Mouse (Mus musculus) retina, postnatal 1 day (tissue): Measurements from ENCODE around the gene Ndufv2.
"Not testable (repeated sequence)": the region's sequence is repeated elsewhere in the genome, so short reads cannot be mapped to it uniquely, and the experiment has no call there.

Experiments used
- DNase-seq: peaks from one replicate; pipeline ENCODE4 v3.0.0-alpha.2; 2012

Ndufv2 gene

DNA sequence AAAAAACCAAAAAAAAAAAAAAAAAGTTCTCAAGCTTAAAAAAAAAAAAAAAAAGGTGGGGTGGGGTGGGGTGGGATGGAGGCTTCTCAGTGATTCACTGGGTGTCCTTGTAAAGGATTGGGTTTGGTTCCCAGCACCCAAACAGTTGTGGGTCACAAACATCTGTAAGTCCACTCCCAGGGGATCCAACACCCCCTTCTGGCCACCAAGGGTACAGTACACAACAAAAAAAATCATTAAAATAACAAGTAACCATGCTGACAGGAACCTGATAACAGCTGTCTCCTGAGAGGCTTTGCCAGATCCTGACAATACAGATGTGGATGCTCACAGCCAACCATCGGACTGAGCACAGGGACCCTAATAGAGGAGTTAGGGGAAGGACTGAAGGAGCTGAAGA is 16.9 kb downstream of the Ndufv2 start:
- no peak for DNase-seq

DNA sequence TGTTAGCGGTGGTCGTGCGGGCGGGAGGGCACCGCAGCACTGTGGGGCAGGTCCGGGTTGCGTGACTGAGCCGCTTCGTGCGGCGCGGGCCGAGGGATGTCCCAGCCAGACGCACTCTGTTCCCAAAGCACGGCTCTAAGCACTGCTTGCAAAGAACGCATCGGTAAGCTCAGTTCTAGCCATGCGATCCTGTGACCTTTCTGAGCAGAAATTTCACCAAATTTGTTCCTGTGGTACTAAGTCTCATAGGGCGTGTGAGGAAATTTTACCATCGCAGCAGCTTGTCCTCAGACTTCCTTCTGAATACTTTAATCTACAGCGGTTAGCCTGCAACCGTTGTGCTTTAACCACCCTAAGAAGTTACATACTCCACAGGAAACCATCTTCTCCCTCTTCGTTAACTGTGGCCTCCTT is 23.9 kb downstream of the Ndufv2 start:
- DNase-seq = no peak

DNA sequence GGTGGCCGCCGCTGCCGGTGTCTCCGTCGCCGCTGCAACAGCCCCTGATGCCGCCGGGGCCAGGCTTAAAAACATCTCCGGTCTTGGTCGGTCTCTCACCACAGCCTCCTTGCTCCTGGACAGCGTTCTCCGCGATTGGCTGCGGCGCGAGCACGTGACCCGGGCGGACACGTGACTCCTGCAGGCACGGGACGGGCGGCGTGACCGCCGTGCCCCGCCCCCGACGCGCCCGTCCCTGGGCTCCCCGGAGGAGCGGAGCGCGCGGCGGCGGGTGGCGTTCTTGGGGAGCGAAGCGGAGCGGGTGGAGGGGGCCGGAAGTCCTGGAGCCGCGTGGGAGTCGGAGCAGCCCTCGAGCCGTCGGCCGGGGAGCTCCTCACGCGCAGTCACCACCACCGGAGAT is 24.4 kb downstream of the Ndufv2 start, which contains the start of gene Ankrd12:
Gene Ankrd12, minus strand, starts transcription at position 156 of the 400 bp plus-strand sequence.
- DNase-seq = peak; percentile 96

DNA sequence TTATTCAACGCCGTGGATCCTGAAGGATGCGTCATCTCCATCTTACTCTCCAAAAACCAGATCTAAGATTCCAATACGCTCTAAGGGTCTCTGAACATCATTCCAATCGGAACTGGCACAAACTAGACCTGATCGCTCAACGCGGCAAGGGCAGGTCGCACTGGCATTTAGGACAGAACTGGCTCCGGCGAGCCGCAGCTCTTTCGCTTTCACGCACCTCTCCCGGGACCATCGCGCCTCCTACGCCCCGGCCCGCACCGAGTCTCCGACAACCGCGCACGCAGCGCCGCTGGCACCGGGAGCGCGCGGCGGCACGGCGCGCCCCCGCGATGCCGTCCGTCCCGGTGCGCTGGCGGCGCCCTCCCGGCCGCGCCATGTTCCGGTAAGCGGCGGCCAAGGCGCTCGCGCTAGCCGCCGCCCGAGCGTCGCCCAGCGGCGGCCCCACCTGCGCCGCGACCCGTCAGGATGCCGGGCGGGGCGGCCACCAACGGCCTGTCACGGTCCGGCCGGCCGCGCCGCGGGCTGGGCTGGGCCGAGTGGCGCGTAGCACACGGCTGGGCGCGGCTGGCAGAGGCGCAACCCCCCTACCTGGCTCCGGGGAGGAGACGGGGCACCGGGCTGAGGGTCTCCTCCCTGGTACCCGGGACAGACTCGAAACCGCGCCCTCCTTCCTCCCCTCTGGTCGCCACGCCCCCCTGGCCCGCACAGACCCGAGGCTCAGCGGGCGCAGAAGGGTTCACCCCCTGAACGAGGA is 25.0 kb downstream of the Ndufv2 start:
- peak; percentile 54 for DNase-seq

DNA sequence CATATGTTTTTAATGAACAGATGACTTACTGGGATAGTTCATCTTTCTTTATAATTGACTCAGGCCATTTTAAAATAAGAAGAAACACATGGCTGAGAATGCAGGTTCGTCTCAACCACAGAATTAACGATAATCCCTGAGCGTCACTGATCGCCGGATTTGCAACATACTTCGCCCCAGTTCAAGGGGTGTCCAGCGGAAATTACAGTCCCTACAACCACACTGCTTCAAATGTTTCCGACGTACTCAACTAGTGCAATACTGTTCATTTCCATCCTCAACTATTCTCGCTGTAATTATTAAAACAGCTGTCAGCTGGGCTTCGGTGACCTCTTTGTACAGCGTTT is 25.6 kb downstream of the Ndufv2 start:
- DNase-seq = peak; percentile 46

DNA sequence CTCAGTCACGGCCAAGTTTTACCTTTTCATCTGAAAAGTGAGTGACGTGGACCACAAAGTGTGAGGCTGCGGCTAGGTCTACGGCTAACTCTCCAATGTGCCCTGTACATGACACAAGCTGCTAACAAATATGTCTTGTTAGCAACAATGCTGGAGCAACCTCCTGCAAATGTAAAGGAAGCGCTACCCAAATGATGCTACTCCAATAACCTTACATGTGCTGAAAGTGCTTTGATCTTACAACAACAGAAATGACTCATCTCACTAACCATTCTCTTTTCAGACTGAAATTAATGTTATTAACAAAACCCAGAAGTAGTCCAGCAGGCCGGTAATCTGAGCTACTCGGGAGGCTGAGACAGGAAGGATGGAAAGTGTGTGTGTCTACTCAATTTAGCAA is 27.4 kb downstream of the Ndufv2 start:
- DNase-seq = no peak

DNA sequence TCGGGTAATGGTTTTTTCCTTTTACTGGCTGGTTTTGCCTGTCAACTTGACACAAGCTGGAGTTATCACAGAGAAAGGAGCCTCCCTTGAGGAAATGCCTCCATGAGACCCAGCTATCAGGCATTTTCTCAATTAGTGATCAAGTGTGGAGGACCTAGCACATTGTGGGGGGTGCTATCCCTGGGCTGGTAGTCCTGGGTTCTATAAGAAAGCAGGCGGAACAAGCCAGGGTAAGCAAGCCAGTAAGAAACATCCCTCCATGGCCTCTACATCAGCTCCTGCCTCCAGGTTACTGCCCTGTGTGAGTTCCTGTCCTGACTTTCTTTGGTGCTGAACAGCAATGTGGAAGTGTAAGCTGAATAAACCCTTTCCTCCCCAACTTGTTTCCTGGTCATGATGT is 32.3 kb downstream of the Ndufv2 start:
- not testable (repeated sequence) for DNase-seq

DNA sequence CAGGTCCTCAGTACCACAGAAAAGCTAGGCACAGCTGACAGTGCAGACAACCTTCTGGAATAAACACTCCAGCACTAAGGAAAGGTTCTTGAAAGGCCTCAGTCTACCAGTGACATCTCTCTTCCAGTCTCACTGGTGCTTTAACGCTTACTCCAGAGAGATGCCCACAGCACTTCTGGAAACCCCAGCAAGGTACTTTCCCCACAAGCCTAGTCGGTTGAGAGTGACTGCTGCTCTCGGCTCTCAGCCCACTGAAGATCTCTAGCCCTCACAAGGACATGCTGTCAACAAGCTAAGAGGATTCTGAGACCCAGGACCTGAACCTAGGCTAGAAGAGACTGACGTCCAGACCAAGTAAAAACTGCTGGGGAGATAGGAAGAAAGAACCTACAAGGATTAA is 36.2 kb downstream of the Ndufv2 start:
- DNase-seq = no peak

DNA sequence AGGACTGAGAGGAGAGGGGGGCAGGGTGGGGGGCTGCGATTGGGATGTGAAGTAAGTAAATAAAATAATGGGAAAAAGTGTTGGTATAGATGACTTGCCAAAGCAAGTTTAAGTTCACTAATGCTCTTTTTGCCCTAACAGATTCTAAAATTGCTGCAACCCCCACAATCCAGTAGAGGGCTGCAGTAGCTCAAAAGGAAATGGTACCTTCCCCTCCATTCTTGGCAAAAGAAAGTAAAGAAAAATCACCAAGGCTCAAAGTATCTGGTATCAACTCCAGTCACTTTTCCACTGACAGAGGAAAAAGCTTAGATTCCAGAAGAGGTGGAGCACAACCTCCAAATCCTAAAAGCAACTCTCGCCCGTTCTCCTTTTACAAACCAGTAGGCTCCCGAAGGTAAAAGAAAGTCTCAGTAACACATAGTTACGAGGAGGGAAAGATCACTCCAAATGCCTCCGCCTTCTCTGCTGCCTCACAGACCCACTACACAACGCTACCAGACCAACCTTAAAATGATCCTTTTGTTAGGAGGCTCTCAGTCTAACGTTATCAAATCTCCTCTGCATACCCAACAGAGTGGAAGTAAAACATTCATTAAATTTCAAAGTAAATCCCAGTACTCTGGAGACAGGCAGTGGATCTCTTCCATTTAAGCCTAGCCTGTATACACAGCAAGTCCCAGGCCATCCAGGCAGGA is 40.0 kb downstream of the Ndufv2 start:
- peak; percentile 18 for DNase-seq

DNA sequence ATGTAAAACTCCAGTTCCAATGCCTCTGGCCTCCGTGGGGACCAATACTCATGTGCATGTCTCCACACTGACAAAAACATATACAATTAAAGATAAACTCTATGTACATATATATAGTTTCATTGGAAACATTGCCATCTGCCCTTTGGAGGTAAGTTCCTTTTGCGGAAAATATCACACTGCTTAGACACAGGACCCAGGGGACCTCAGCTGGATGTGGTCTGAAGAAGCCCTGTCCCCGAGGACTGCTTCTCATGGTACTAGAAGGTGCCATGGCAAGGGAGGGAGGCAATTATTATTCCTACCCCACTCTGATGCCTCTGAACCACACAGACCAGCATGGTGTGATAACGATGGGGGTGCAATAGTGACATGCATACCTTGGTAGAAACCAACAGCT is 43.2 kb downstream of the Ndufv2 start:
- DNase-seq = no peak

DNA sequence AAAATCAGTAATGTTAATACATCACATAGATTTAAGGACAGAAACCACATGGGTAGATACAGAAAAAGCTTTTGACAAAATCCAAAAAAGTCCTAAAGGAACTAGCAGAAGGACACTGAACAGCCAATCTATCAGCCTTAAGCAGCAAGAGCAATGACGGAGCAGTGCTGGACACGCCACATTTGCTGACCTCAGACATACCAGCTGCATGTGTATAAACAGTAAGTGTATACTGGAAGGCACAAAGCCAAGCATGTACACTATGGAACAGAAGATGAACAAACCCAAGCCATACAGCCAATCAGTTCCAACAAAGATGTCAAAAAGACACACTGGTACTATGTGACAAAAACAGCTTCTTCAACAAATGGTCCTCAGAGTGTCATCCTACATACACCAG is 44.2 kb downstream of the Ndufv2 start:
- DNase-seq = no peak

DNA sequence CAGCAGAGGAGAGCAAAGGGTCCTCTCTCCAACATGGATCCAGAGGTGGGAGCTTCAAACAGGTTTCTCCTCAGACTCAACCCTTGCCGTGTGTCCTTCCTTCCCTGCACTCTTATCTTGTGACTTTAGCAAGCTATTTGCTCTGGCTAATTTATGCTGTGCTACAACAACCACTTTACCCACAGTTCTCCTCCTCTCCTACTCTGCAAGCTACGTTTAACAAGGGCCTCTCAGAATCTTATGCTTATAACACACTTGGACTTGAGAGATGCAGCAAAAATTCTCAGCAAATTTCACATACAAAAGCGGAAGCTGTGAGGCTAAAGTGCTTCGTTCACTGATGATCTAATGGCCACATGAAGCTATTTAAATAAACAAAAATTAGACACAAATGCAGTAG is 48.0 kb downstream of the Ndufv2 start:
- no peak for DNase-seq

DNA sequence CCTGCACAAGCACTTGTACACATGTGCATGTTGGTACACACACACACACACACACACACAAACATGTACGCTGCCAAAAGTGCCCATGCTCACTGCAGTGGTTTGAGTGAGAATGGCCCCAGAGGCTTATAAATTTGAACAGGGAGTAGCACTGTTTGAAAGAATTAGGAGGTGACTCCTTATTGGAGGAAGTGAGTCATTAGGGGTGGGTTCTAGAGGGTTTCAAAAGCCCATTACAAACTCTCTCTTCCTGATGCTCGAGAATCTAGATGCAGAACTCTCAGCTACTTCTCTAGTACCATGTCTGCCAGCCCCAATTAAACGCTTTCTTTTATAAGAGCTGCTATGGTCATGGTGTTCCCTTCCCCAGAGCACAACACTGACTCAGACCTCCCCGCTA is 52.6 kb downstream of the Ndufv2 start:
- DNase-seq = no peak

DNA sequence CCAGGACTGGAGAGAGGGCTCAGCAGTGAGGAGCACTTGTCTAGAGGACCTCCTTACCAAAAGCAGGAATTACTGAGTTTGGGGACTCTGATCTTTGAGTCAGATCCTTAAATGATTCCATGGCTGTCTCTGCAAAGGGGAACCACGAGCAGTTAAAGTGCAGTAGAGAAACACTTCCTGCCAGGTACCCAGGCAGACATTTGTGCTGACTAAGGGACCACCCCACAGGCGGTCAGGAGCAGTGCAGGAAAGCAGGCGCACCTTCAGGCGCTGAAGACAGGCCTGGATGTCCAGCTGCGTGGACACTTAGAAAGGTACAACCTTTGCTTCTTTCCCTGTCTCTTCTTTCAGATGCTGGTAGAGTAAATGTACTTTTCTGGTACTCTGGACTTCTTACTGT is 53.2 kb downstream of the Ndufv2 start:
- no peak for DNase-seq

DNA sequence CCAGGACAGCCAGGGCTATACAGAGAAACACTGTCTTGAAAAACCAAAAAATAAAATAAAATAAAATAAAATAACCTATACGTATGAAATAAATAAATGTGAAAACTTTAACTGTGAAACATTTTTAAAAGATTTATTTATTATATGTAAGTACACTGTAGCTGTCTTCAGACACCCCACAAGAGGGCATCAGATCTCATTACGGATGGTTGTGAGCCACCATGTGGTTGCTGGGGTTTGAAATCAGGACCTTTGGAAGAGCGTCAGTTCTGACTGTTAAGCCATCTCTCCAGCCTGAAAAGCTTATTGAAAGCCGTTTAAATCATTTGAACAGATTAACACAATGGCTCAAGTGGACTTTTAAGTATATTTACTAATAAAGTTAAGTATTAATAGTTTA is 57.7 kb downstream of the Ndufv2 start:
- DNase-seq = peak; percentile 17

DNA sequence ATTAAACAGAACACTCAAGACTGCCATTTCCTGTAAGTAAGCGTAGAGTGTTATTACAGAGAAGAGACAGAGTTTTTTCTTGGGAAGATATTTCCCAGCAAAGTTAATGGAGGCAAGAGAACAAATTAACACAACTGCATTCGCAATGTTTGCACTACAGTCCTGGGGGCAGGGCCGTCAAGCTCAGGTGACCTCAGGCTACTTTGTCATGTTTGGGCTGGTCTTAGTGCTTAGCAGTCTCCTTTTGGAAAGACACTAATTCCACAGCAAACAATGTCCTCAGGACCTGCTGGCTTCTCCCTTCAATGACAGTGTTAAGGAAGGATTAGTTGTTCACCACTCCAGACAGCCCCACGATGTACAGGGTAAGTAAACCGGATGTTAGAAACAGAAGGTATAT is 60.3 kb downstream of the Ndufv2 start:
- DNase-seq = no peak

DNA sequence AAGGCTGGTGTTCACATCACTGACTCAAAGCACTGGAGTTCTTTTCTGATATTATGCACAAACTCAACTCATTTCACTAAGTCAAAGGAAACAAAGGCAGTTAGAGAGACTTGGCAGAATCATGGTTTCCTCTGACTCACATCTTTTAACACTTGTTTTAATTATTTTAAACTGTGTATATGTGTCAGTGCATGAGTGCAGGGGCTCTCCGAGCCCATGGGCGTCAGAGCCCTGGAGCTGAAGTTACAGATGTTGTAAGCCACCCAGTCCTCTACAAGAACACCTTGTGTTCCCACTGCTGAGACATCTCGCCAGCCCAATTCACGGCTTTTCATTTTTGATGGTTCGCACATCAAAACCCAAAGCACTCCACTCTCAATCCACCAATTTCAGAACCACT is 68.1 kb downstream of the Ndufv2 start:
- no peak for DNase-seq

DNA sequence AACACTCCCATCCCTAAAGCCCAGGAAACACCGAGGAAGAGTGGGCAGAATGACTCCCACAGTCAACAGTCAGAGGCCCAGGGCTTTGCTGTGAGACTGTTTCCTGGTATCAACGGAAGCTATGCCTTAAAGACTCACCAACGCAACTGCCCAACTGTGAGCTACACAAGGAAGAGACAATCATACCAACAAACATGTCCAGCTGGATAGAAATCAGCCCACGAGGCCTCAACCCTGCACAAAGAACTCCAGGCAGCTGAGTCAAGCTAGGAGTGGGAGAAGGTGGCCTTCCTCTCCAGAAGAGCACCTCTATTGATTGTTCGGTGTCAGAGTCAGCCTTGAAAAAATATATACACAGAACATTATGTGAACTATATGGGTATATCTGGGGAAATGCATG is 69.4 kb downstream of the Ndufv2 start:
- DNase-seq = no peak
